Mouse (Mus musculus) heart, postnatal 14 days (tissue): Measurements from ENCODE around the gene Rmnd5a. TPM values are rescaled to one million over a fixed set of nuclear protein-coding genes. Genes with fewer than 3 reads are reported as not detected.

Source experiments
- DNase-seq, 2 experiments: peaks; one replicate each; pipeline ENCODE4 v3.0.0; 2021 to 2022
- intact Hi-C: fragments of 180-260 bp; cut with DNase I; formaldehyde crosslinking; loops from one replicate; pipeline ENCODE4 v1.15.1; 2025
- total RNA-seq, 2 experiments: library from RNA; stranded (reverse); gene quantifications; 2 replicates each; pipeline ENCODE4 v1.2.3; 2021

The Rmnd5a gene
- total RNA-seq, 2 experiments from 2014 or later: 73.1 to 80.3 TPM

GRCm38 (mm10) chr6:71376711-71377110 lies 63.7 kb downstream of the Rmnd5a start:
- no peak for DNase-seq
- intact Hi-C loops: no loop called here

GRCm38 (mm10) chr6:71374921-71375320 lies 65.5 kb downstream of the Rmnd5a start:
- intact Hi-C loops: no loop called here
- no peak for DNase-seq

- intact Hi-C loops: no loop called here
- no peak for DNase-seq
Measured at GRCm38 (mm10) chr6:71374311-71374829, 66.1 kb downstream of the Rmnd5a start.

- no peak for DNase-seq
- intact Hi-C loops: no loop called here
Measured at GRCm38 (mm10) chr6:71373249-71373775, 67.1 kb downstream of the Rmnd5a start, which contains the start of gene Cd8a. Cd8a (plus strand) TSS chr6:71373427.

- no peak for DNase-seq
- intact Hi-C loops: no loop called here
Measured at GRCm38 (mm10) chr6:71372041-71372720, 68.3 kb downstream of the Rmnd5a start.

GRCm38 (mm10) chr6:71371085-71371605 lies 69.3 kb downstream of the Rmnd5a start:
- no peak for DNase-seq
- intact Hi-C loops: no loop called here

- intact Hi-C loops: no loop called here
- DNase-seq: no peak
Measured at GRCm38 (mm10) chr6:71369416-71369815, 71.0 kb downstream of the Rmnd5a start.

GRCm38 (mm10) chr6:71363995-71364394 lies 76.4 kb downstream of the Rmnd5a start:
- intact Hi-C loops: no loop called here
- DNase-seq: no peak

GRCm38 (mm10) chr6:71361156-71361670 lies 79.2 kb downstream of the Rmnd5a start:
- intact Hi-C loops: no loop called here
- no peak for DNase-seq

- DNase-seq: no peak
- intact Hi-C loops: no loop called here
Measured at GRCm38 (mm10) chr6:71360751-71361150, 79.7 kb downstream of the Rmnd5a start.

- intact Hi-C loops: no loop called here
- DNase-seq: no peak
Measured at GRCm38 (mm10) chr6:71360221-71360620, 80.2 kb downstream of the Rmnd5a start.

- intact Hi-C loops: no loop called here
- no peak for DNase-seq
Measured at GRCm38 (mm10) chr6:71357493-71357892, 82.9 kb downstream of the Rmnd5a start.

- no peak for DNase-seq
- intact Hi-C loops: no loop called here
Measured at GRCm38 (mm10) chr6:71353722-71354121, 86.7 kb downstream of the Rmnd5a start.

GRCm38 (mm10) chr6:71352866-71353427 lies 87.5 kb downstream of the Rmnd5a start:
- intact Hi-C loops: no loop called here
- DNase-seq: no peak

GRCm38 (mm10) chr6:71352201-71352600 lies 88.2 kb downstream of the Rmnd5a start:
- no peak for DNase-seq
- intact Hi-C loops: no loop called here

GRCm38 (mm10) chr6:71351201-71351600 lies 89.2 kb downstream of the Rmnd5a start:
- DNase-seq: no peak
- intact Hi-C loops: no loop called here

GRCm38 (mm10) chr6:71348006-71348405 lies 92.4 kb downstream of the Rmnd5a start:
- DNase-seq: no peak
- intact Hi-C loops: no loop called here

- no peak for DNase-seq
- intact Hi-C loops: no loop called here
Measured at GRCm38 (mm10) chr6:71341179-71341578, 99.3 kb downstream of the Rmnd5a start.

GRCm38 (mm10) chr6:71339351-71339750 lies 101.1 kb downstream of the Rmnd5a start:
- no peak for DNase-seq
- intact Hi-C loops: no loop called here

- intact Hi-C loops: no loop called here
Measured at GRCm38 (mm10) chr6:71338941-71339340, 101.5 kb downstream of the Rmnd5a start.

More at GRCm38 (mm10) chr6:71338941-71339340, 101.5 kb downstream of the Rmnd5a start:
- no peak for DNase-seq
